ENCODE assay signal across 9 mouse cellular contexts in the genomic region with DNA sequence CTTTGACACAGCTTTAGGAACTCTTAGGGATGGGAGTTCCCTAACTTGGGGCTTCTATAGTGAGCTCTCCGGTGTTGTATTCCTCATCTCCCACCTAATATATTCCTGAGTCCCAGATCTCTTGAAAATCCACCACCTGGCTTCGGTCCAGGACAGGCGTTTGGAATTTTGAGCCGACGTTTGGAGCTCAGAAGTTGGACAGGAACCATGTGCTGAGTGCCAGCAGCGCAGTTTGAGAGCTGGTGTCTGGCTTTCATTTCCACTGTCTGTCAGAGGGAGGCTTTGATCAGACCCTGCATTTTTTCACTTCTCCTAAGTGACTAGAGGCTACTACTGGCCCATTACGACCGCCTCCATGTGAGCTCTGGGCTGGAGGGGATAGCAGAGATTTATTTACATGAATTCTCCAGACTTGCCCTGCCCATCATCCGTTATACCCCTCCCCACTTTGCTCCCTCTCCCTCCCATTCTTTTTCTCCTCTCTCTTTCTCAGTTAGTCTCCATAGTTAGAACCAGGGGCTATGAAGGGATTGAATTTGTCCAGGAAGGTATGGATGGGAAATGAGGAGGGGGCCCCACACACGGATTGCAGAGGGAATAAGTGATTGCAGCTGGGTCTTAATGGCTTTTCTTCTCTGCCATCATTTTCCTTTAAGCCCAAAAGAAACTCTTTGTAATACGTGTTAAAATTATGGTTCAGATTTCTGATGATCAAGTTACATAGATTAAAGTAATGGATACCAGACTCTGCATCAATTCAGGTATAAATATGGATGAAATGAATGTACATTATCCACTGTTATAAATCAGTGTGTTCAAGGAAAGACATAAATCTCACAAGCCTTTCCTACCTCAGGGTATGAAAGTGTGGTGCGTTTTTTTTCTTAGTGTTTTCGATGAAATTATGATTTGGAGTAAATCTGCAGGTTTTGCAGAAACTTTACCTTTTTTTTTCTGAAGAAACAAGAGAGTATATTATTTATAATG.
DNase-seq lines count a peak whose midpoint lies in the region; ATAC-seq and TF ChIP-seq lines count a peak whose summit lies in the region.
"Had no signal": no experiment of that assay in that cellular context is flagged by ENCODE, and none has a peak within 500 bp of the region (broad histone marks: within the 10 kb centered on the region; RNA-seq: fewer than 3 reads in every experiment).

No protein-coding gene starts in this region.

- no peak for TF ChIP-seq EP300 in heart, adult 2 months (IDR thresholded peaks at IDR 0.05; ENCODE audit: insufficient read depth, low read depth, low read length)

- 16% methylated on average over 13 of the region's 13 CpGs for WGBS in embryonic facial prominence, embryonic 12.5 days
- 28% methylated on average over 13 of the region's 13 CpGs for WGBS in heart, adult 2 months
- 26% methylated on average over 13 of the region's 13 CpGs for WGBS in lung, embryonic 16.5 days

- TF ChIP-seq POLR2A in heart, adult 2 months (IDR thresholded peaks at IDR 0.05; ENCODE audit: insufficient read depth, low read depth, low read length), result no peak

- TF ChIP-seq CTCF in heart, adult 2 months (IDR thresholded peaks at IDR 0.05), result no peak

- H3K4me2 ChIP-seq in embryonic facial prominence, embryonic 12.5 days (replicated peaks), result 0 out of 2 replicates have a peak overlapping the region, but pooled peaks have one; percentile 13
- H3K4me2 ChIP-seq in lung, embryonic 16.5 days (ENCODE audit: low read depth, low read length), result 0 out of 2 replicates have a peak overlapping the region, but pooled peaks have one; percentile 10

- H3K36me3 ChIP-seq in embryonic facial prominence, embryonic 12.5 days, result no peaks in the 10 kb centered on the region
- no peaks in the 10 kb centered on the region for H3K36me3 ChIP-seq in heart, adult 2 months (ENCODE audit: control insufficient read depth, insufficient read depth, low read length)
- no peaks in the 10 kb centered on the region for H3K36me3 ChIP-seq in lung, embryonic 16.5 days (ENCODE audit: control insufficient read depth, insufficient read depth, low read length)

- peak overlapping the region; percentile 91 for H3K27ac ChIP-seq in embryonic facial prominence, embryonic 12.5 days
- no peak overlapping the region for H3K27ac ChIP-seq in heart, adult 2 months
- no peak overlapping the region for H3K27ac ChIP-seq in lung, embryonic 16.5 days (ENCODE audit: low read length)

- intact Hi-C loops in heart, adult 2 months (cut with DNase I), result no loop called here

- no peak overlapping the region for H3K9ac ChIP-seq in embryonic facial prominence, embryonic 12.5 days
- H3K9ac ChIP-seq in heart, adult 2 months (ENCODE audit: low read depth, low read length), result no peak overlapping the region
- H3K9ac ChIP-seq in lung, embryonic 16.5 days (ENCODE audit: low read length), result no peak overlapping the region

- H3K27me3 ChIP-seq in embryonic facial prominence, embryonic 12.5 days, result no peaks in the 10 kb centered on the region
- H3K27me3 ChIP-seq in heart, adult 2 months (ENCODE audit: control insufficient read depth, insufficient read depth, low read length), result no peaks in the 10 kb centered on the region
- H3K27me3 ChIP-seq in lung, embryonic 16.5 days (ENCODE audit: control insufficient read depth, insufficient read depth, low read depth, low read length), result no peaks in the 10 kb centered on the region

- peak; percentile 2 for DNase-seq in kidney, adult 9 months
- no peak for DNase-seq in kidney, adult 11 months
- peak; percentile 24 to 25 for DNase-seq in heart, adult 2 months
- peak; percentile 53 to 60 for DNase-seq in layer of hippocampus, adult 18-20 months (ENCODE audit: low spot score in 2 of 2)
- peak; percentile 5 to 7 for DNase-seq in right cerebral cortex, postnatal 36 days (ENCODE audit: low spot score in 2 of 2)
- DNase-seq in urinary bladder, adult 18-20 months (ENCODE audit: low spot score in 2 of 2), result no peak

- no peaks in the 10 kb centered on the region for H3K79me2 ChIP-seq in heart, adult 2 months (replicated peaks; ENCODE audit: control insufficient read depth, insufficient read depth, low read length)

- H3K4me1 ChIP-seq in embryonic facial prominence, embryonic 12.5 days, result peaks cover 20% of the 10 kb centered on the region
- no peaks in the 10 kb centered on the region; the same call in 1 of the 2 replicates for H3K4me1 ChIP-seq in heart, adult 2 months (ENCODE audit: control insufficient read depth, insufficient read depth, low read length)
- peaks cover 3% of the 10 kb centered on the region; the same call in 1 of the 2 replicates for H3K4me1 ChIP-seq in lung, embryonic 16.5 days (replicated peaks; ENCODE audit: control insufficient read depth, insufficient read depth, low read length)

- peak; percentile 81 for ATAC-seq in embryonic facial prominence, embryonic 12.5 days (ENCODE audit: insufficient number of reproducible peaks, insufficient read depth, low FRiP score, low TSS enrichment)
- ATAC-seq in lung, embryonic 16.5 days (ENCODE audit: low read depth), result peak; percentile 97

- no peak overlapping the region for H3K4me3 ChIP-seq in embryonic facial prominence, embryonic 12.5 days
- H3K4me3 ChIP-seq in heart, adult 2 months, result no peak overlapping the region
- H3K4me3 ChIP-seq in lung, embryonic 16.5 days (ENCODE audit: low read length), result no peak overlapping the region
- H3K4me3 ChIP-seq: erythroblast, embryonic 14.5 days had no signal

- no peaks in the 10 kb centered on the region for H3K9me3 ChIP-seq in embryonic facial prominence, embryonic 12.5 days
- H3K9me3 ChIP-seq in lung, embryonic 16.5 days (ENCODE audit: control insufficient read depth, low read length), result no peaks in the 10 kb centered on the region

Comparison
In these comparisons a context has a peak if more than half of its experiments do, and no peak if none do; other contexts are left out.
1. DNase-seq: peak in kidney, adult 9 months (single experiment), heart, adult 2 months (2 of 2), layer of hippocampus, adult 18-20 months (2 of 2) and right cerebral cortex, postnatal 36 days (2 of 2); none in kidney, adult 11 months (single experiment) and urinary bladder, adult 18-20 months (0 of 2).